Mouse (Mus musculus): ENCODE measurements around the gene Nol6.
"Not testable (repeated sequence)": the region's sequence is repeated elsewhere in the genome, so short reads cannot be mapped to it uniquely, and the experiment has no call there.

The Nol6 gene

GRCm38 (mm10) chr4:41084819-41085218, 39.4 kb downstream of the Nol6 start:
- DNase-seq (ENCODE audit: low read depth, low spot score): no peak

DNA sequence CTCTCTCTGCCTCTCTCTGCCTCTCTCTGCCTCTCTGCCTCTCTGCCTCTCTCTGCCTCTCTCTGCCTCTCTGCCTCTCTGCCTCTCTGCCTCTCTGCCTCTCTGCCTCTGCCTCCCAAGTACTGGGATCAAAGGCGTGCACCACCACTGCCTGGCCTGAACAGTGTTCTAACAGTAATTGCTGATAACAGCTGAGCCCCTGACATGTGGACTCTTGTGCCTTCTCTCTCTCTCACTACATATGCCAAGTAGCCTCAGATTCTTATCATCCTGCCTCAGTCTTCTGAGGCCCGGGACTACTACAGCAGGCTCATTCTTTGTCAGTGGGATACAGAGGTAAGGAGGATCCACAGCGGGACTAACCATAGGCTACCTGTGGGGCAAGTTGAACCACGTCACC, 41.5 kb downstream of the Nol6 start:
- DNase-seq (ENCODE audit: low read depth, low spot score): not testable (repeated sequence)

DNA sequence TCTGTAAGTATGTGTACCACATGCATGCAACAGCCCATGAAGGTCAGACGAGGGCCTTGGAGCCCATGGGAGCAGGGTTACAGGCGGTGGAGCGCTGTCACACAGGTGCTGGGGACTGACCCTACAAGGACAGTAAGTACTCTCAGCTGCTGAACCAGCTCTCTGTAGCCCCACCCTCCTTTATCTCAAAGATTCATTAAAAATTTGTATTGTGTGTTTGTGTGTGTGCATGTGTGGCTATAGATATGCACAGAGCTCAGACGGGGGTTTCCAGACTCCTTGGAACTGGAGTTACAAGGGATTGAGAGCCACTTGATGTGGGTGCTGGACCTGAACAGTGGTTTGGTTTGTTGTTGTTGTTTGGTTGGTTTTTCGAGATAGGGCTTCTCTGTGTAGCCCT, 42.5 kb downstream of the Nol6 start:
- no peak for DNase-seq (ENCODE audit: low read depth, low spot score)

GRCm38 (mm10) chr4:41078726-41079125, 45.5 kb downstream of the Nol6 start:
- DNase-seq (ENCODE audit: low read depth, low spot score): no peak

DNA sequence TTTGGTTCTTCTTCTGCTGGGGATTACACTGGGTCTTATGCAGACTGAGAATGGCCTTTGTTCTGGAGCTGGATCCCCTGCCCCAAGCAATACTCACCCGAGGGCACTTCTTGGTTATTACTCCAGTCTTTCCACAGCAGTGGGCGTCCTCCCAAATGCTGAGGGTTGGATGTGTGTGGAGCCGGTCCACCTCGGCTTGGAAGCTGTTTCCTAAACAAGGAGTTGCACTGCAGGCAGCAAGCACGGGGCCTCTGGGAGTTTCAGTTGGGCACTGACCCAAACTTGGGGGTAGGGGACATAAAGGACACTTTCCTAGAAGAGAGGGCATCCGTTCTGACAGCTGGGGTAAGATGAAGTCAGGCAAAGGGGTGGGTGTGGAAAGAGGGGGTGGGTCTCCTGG, 49.8 kb downstream of the Nol6 start:
- no peak for DNase-seq (ENCODE audit: low read depth, low spot score)

DNA sequence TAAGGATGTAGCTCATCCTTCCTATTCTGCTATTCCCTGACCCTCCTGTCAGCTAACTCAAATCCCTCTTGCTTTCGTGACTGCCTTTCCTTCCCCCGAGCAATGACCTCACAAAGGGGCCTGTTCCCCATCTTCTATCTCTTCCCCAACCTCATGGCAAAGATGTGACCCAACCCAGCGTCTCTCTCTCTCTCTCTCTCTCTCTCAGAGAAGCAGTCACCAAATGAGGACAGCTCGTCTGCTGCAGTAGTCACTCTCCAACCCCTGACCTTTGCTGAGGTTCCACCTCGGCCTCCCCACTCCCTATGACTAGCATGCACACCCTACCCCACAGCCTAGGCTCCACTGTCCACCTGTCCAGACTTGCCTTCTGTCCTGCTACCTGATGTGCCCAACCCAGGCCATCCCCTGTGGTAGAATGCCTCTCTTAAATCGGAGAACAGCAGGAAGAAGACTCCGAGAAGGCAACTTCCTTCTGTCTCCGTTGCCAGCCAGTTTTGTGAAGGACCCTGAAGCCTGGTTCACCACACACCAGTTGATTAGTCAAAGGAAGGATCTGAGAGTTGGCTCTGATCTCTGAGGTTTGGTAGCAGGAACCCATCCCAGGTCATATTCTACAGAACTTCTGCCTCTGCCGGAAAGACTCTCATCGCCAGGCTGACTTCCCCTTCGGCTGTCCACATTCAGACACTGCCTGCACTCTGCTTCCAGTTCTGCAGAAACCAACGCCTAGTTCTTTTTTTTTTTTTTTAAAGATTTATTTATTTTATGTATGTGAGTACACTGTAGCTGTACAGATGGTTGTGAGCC, 51.0 kb downstream of the Nol6 start:
- DNase-seq (ENCODE audit: low read depth, low spot score): no peak

- DNase-seq (ENCODE audit: low read depth, low spot score): no peak
Observed at GRCm38 (mm10) chr4:41071500-41072429, 52.5 kb downstream of the Nol6 start.

GRCm38 (mm10) chr4:41065196-41065595, 59.1 kb downstream of the Nol6 start:
- no peak for DNase-seq (ENCODE audit: low read depth, low spot score)
